Mouse (Mus musculus) limb, embryonic 14.5 days (tissue): ENCODE data around the gene Flvcr2. TPM values are rescaled to one million over a fixed set of nuclear protein-coding genes. Genes with fewer than 3 reads are reported as not detected.

Experiments
- ATAC-seq: fragments of 200-750 bp; cut with Nextera tagmentation; 2 replicates; pipeline ENCODE4 v1.8.0; 2017; ENCODE audit warnings: low read depth, moderate number of reproducible peaks, moderate TSS enrichment; ENCODE audit not compliant: low FRiP score
- DNase-seq: peaks from one replicate; pipeline ENCODE4 v3.0.0-alpha.2; 2015; ENCODE audit warnings: low spot score
- H3K27ac ChIP-seq: fragments of 300-500 bp; sonication (generic); replicated peaks from 2 replicates; pipeline ENCODE4 v1.5.1; 2014; ENCODE audit warnings: low read depth, mild to moderate bottlenecking, low read length, moderate library complexity, mixed read lengths
- H3K27me3 ChIP-seq: fragments of 300-500 bp; sonication (generic); 2 replicates; pipeline ENCODE4 v1.6.1; 2014; ENCODE audit warnings: low read length, mixed read lengths; ENCODE audit not compliant: control insufficient read depth, insufficient read depth
- H3K36me3 ChIP-seq: fragments of 300-500 bp; sonication (generic); 2 replicates; pipeline ENCODE4 v1.6.1; 2014; ENCODE audit warnings: mild to moderate bottlenecking, low read length, moderate library complexity, mixed read lengths; ENCODE audit not compliant: control insufficient read depth, insufficient read depth
- H3K4me1 ChIP-seq: fragments of 300-500 bp; sonication (generic); 2 replicates; pipeline ENCODE4 v1.6.1; 2014; ENCODE audit warnings: antibody characterized with exemption, low read length, mixed read lengths; ENCODE audit not compliant: control insufficient read depth, insufficient read depth
- H3K4me2 ChIP-seq: fragments of 300-500 bp; sonication (generic); replicated peaks from 2 replicates; pipeline ENCODE4 v1.6.1; 2014; ENCODE audit warnings: low read depth, mild to moderate bottlenecking, low read length, moderate library complexity; ENCODE audit not compliant: severe bottlenecking
- H3K4me3 ChIP-seq: fragments of 300-500 bp; sonication (generic); replicated peaks from 2 replicates; pipeline ENCODE4 v1.5.1; 2014; ENCODE audit warnings: low read length
- H3K9ac ChIP-seq: fragments of 300-500 bp; sonication (generic); 2 replicates; pipeline ENCODE4 v1.6.1; 2014; ENCODE audit warnings: mild to moderate bottlenecking, low read depth, low read length, moderate library complexity; ENCODE audit not compliant: severe bottlenecking
- H3K9me3 ChIP-seq: fragments of 300-500 bp; sonication (generic); 2 replicates; pipeline ENCODE4 v1.6.1; 2016; ENCODE audit warnings: low read length; ENCODE audit not compliant: control insufficient read depth
- POLR2A ChIP-seq: fragments of 200-500 bp; IDR thresholded peaks from 2 replicates; pipeline ENCODE4 v1.8.0; 2012; ENCODE audit warnings: inconsistent platforms, mild to moderate bottlenecking, moderate library complexity, borderline replicate concordance; ENCODE audit not compliant: insufficient read depth, insufficient read length; ENCODE audit errors: extremely low read depth
- WGBS: fragments of 180-500 bp; shearing (Covaris S2); extraction: QIAGEN DNeasy Blood & Tissue Kit; methylation state at CpG from one replicate; pipeline ENCODE4 v1.1.7; 2014; 5-methylcytosine and 5-hydroxymethylcytosine counted together
- polyA plus RNA-seq, 2 experiments: library from polyadenylated mRNA; depleted of rRNA in 1 of 2; stranded (reverse) in 1 of 2; unstranded in 1 of 2; fragments of >200 nt; fragmentation: Nextera tagmentation in 1 of 2; extraction: Ambion mirVana in 1 of 2; gene quantifications; 2 replicates each; pipeline versions ENCODE4 v1.2.1 to v1.2.3; 2012 to 2014

The Flvcr2 gene
- polyA plus RNA-seq, 2 experiments, result 2.8 to 4.4 TPM

DNA sequence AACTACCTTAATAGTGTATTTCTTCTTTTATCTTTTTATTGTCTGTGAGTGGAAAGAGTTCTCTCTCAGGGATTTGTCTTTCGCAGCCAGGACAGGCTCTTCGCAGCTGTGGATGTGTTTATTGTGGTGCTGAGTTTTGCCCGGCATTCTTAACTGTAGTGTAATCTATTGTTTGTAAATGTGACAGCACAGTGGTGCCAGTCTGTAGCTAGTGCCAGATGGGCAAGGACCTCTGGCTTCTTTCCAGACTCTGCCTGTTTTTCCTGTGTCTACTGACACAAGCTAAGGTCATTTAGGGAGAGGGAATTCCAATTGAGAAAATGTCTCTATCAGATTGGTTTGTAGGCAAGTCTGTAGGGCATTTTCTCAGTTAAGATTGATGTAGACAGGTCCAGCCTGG lies 84.4 kb downstream of the Flvcr2 start:
- ATAC-seq (no peak), DNase-seq (no peak)
- peaks cover 41% of the 10 kb centered on the region for H3K36me3 ChIP-seq
- H3K4me2 ChIP-seq, result no peak overlapping the region
- TF ChIP-seq POLR2A, result no peak
- no peak overlapping the region for H3K4me3 ChIP-seq
- H3K9me3 ChIP-seq, result no peaks in the 10 kb centered on the region
- 90% methylated on average over 3 of the region's 3 CpGs for WGBS
- no peak overlapping the region for H3K9ac ChIP-seq
- no peaks in the 10 kb centered on the region for H3K4me1 ChIP-seq
- H3K27me3 ChIP-seq, result no peaks in the 10 kb centered on the region
- no peak overlapping the region for H3K27ac ChIP-seq

DNA sequence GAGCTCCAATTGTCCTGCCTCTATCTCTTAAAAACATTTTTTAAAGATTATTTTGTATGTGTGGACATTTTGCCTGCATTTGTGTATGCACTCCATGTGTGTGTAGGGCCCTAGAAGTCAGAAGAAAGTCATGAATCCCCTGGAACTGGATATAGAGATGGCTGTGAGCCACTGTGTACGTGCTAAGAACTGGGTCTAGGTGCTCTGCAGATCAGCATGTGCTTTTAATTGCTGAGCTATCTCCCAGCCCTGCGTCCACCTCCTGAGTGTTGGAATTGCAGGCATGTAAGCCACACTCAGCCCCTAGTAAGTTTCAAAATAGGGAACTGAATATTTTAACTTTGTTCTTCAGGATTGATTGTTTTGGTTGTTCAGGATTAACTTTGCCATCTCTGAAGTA lies 88.2 kb downstream of the Flvcr2 start:
- Histone ChIP-seq H3K9ac (no peak overlapping the region), H3K27ac (no peak overlapping the region), H3K4me1 (no peaks in the 10 kb centered on the region), H3K4me3 (no peak overlapping the region), H3K36me3 (peaks cover 28% of the 10 kb centered on the region), H3K9me3 (no peaks in the 10 kb centered on the region), H3K4me2 (no peak overlapping the region), H3K27me3 (no peaks in the 10 kb centered on the region)
- DNase-seq (no peak), ATAC-seq (no peak)
- WGBS, result 72% methylated on average over 2 of the region's 2 CpGs
- no peak for TF ChIP-seq POLR2A

DNA sequence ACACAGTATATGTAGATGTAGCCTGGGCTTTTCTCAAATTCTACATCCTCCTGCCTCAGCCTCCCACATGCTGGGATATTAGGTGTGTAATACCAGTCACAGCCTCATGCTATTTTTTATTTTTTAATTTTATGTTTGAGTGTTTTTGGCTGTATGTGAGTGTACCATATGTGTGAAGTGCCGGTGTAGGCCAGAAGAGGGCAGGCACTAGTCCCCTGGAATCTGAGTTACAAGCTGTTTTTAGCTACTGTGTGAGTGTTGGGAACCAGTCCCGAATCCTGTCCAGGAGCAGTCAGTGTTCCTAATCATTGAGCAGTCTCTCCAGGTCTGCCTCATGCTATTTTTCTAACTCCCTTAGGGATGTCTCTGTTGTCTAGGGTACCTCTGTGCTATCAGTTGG lies 91.4 kb downstream of the Flvcr2 start:
- TF ChIP-seq POLR2A, result no peak
- ATAC-seq (no peak), DNase-seq (no peak)
- no peak overlapping the region for H3K9ac ChIP-seq
- peaks cover 13% of the 10 kb centered on the region for H3K36me3 ChIP-seq
- no peak overlapping the region for H3K4me3 ChIP-seq
- H3K4me2 ChIP-seq, result no peak overlapping the region
- H3K27ac ChIP-seq, result no peak overlapping the region
- H3K4me1 ChIP-seq, result no peaks in the 10 kb centered on the region
- no peaks in the 10 kb centered on the region for H3K9me3 ChIP-seq
- no peaks in the 10 kb centered on the region for H3K27me3 ChIP-seq
- WGBS, result 84% methylated on average over 2 of the region's 2 CpGs

DNA sequence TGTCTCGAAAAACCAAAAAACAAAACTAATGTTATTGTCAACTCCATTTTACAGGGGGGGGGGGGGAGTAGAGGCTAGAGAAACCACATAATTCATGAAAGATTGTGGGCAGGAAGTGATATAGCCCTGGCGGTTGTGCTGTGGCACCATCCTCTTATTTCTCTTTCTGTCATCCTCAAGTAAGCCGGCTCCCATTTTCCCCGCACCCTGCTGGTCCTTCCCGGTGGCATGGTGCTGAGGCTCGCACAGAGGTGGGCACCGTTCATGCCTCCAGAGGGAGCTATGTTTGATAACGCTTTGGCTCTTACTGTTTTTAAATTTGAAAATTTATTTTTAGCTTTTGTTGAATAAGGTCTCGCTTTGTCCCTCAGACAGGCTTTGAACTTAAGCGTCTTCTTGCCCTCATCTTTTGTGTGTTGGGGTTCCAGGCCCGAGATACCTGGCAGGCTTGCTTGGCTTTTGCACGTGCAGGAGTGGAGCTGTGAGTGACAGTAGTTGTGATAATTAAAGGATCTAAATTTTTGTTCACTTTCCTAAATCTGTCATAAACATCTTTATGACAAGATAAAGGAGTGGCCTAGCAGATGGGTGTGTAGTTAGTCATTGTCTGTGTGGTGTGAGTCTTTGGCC lies 93.1 kb downstream of the Flvcr2 start:
- Histone ChIP-seq H3K27ac (no peak overlapping the region), H3K4me3 (no peak overlapping the region), H3K9me3 (no peaks in the 10 kb centered on the region), H3K27me3 (no peaks in the 10 kb centered on the region), H3K4me2 (no peak overlapping the region), H3K36me3 (peaks cover 18% of the 10 kb centered on the region), H3K9ac (no peak overlapping the region), H3K4me1 (no peaks in the 10 kb centered on the region)
- ATAC-seq (no peak), DNase-seq (no peak)
- TF ChIP-seq POLR2A, result no peak
- WGBS, result 90% methylated on average over 12 of the region's 12 CpGs

DNA sequence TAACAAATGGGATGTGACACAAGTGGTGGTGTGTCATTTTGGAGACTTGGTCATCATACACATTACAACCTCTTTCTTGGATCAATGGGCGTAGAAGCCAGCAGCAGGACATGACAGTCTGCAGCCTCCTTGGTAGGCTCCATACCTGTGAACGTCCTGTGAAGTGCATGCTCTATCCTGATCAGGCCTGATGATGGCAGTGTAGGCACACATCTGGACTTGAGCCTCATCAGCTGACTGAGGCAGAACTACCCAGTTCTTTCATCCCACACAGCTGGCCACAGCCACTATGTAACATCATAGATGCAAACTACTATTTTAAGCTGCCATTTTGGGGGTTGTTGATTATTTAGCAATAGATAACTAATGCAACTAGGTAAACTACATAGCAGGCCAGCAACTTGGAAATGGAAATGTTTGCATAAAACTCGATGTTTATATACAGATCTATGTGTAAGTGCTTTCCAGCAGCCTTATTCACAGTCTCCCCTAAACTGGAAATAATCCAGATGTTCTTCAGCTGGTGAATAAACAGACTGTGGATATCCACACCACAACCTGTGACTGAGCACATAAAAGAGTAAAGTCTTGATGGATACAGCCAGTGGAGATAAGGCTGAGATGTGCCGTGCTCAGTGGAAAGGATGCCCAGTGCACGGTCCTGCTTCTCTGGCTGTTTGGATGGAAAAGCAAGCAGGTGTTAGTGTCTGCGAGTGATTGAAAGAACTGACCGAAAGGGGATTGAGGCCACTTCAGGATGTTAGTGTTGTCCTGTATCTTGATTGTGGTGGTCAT lies 102.0 kb downstream of the Flvcr2 start:
- 79% methylated on average over 7 of the region's 7 CpGs for WGBS
- Histone ChIP-seq H3K27ac (no peak overlapping the region), H3K36me3 (peaks cover 16% of the 10 kb centered on the region), H3K4me2 (no peak overlapping the region), H3K4me3 (no peak overlapping the region), H3K9me3 (no peaks in the 10 kb centered on the region), H3K9ac (no peak overlapping the region), H3K27me3 (no peaks in the 10 kb centered on the region), H3K4me1 (no peaks in the 10 kb centered on the region)
- ATAC-seq, result peak; percentile 79; the same call in 1 of the 2 replicates
- DNase-seq, result peak; percentile 71
- TF ChIP-seq POLR2A, result no peak

DNA sequence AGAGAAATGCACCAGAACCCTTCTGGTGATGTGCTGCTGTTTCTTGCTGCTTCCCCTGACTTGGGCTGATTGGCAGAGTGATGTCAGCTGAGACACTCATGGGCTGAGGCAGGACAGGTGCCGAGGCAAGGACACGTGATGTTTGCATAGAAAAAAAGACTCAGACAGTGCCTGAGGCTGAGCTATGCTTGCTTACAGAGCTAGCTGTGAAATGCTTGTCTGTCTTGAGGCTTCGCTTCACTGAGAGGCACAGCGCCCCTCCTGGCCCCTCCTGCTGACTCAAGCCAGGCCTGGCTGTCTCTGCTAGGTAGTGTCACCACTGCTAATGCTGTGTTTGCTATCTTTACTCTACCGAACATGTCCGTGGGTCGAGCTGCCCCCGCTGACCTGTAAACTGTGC lies 104.3 kb downstream of the Flvcr2 start:
- ATAC-seq (no peak), DNase-seq (no peak)
- H3K4me2 ChIP-seq, result no peak overlapping the region
- H3K4me1 ChIP-seq, result no peaks in the 10 kb centered on the region
- no peaks in the 10 kb centered on the region for H3K9me3 ChIP-seq
- 87% methylated on average over 8 of the region's 8 CpGs for WGBS
- no peaks in the 10 kb centered on the region for H3K27me3 ChIP-seq
- no peak overlapping the region for H3K9ac ChIP-seq
- H3K27ac ChIP-seq, result no peak overlapping the region
- TF ChIP-seq POLR2A, result no peak
- peaks cover 10% of the 10 kb centered on the region for H3K36me3 ChIP-seq
- no peak overlapping the region for H3K4me3 ChIP-seq
